ENCODE assay signal across 35 mouse cellular contexts in genomic region chr15:59780506-59780905, GRCm38 (mm10).
"Had no signal": no experiment of that assay in that cellular context is flagged by ENCODE, and none has a peak within 500 bp of the region (broad histone marks: within the 10 kb centered on the region; RNA-seq: fewer than 3 reads in every experiment).

No protein-coding gene starts in this region.

- H3K9ac ChIP-seq: heart, embryonic 12.5 days; heart, embryonic 13.5 days; heart, embryonic 15.5 days; hindbrain, embryonic 12.5 days; hindbrain, embryonic 13.5 days; hindbrain, embryonic 14.5 days; hindbrain, embryonic 15.5 days; intestine, embryonic 15.5 days; kidney, embryonic 15.5 days had no signal

- H3K36me3 ChIP-seq: heart, embryonic 10.5 days; heart, embryonic 12.5 days; heart, embryonic 13.5 days; heart, embryonic 15.5 days; hindbrain, embryonic 10.5 days; hindbrain, embryonic 12.5 days; hindbrain, embryonic 13.5 days; hindbrain, embryonic 15.5 days; intestine, embryonic 15.5 days; kidney, embryonic 15.5 days had no signal

- H3K9me3 ChIP-seq: heart, embryonic 10.5 days; heart, embryonic 12.5 days; heart, embryonic 13.5 days; heart, embryonic 15.5 days; hindbrain, embryonic 10.5 days; hindbrain, embryonic 12.5 days; hindbrain, embryonic 13.5 days; hindbrain, embryonic 15.5 days; intestine, embryonic 15.5 days; kidney, embryonic 15.5 days had no signal

- H3K4me3 ChIP-seq: heart, embryonic 10.5 days; heart, embryonic 12.5 days; heart, embryonic 13.5 days; heart, embryonic 15.5 days; hindbrain, embryonic 10.5 days; hindbrain, embryonic 12.5 days; hindbrain, embryonic 13.5 days; hindbrain, embryonic 15.5 days; intestine, embryonic 15.5 days; kidney, embryonic 15.5 days; layer of hippocampus, adult 2 months had no signal

- H3K27me3 ChIP-seq: heart, embryonic 12.5 days; heart, embryonic 15.5 days; hindbrain, embryonic 12.5 days; hindbrain, embryonic 15.5 days; intestine, embryonic 15.5 days; kidney, embryonic 15.5 days had no signal

- DNase-seq: heart, postnatal 10 days; heart, postnatal 14 days; heart, postnatal 36 days; heart, postnatal 4 days; kidney, adult 11 months; kidney, adult 18-20 months; kidney, adult 2 months; kidney, adult 8-10 months; kidney, adult 9 months; kidney, postnatal 10 days; kidney, postnatal 14 days; kidney, postnatal 25 days; kidney, postnatal 36 days; kidney, postnatal 4 days; layer of hippocampus, adult 9-11 months; layer of hippocampus, postnatal 36 days had no signal

- H3K27ac ChIP-seq: heart, embryonic 10.5 days; heart, embryonic 13.5 days; heart, embryonic 15.5 days; hindbrain, embryonic 10.5 days; hindbrain, embryonic 12.5 days; hindbrain, embryonic 13.5 days; hindbrain, embryonic 14.5 days; hindbrain, embryonic 15.5 days; hindbrain, postnatal 0 days; intestine, embryonic 15.5 days; kidney, embryonic 15.5 days; kidney, postnatal 0 days; layer of hippocampus, adult 2 months had no signal

- H3K4me2 ChIP-seq: heart, embryonic 11.5 days; heart, embryonic 12.5 days; heart, embryonic 13.5 days; heart, embryonic 15.5 days; hindbrain, embryonic 12.5 days; hindbrain, embryonic 13.5 days; hindbrain, embryonic 14.5 days; hindbrain, embryonic 15.5 days; intestine, embryonic 15.5 days; kidney, embryonic 15.5 days had no signal

- ATAC-seq: hindbrain, embryonic 16.5 days; hindbrain, postnatal 0 days; inflammation-experienced regulatory T-cells, adult 6 months; intestine, embryonic 15.5 days; intestine, embryonic 16.5 days; intestine, postnatal 0 days had no signal
